Mouse (Mus musculus) megakaryocyte, embryonic 14.5 days (primary cell): ENCODE data around the gene Wdtc1.

Source experiments
- FLI1 ChIP-seq: IDR thresholded peaks from 2 replicates; pipeline ENCODE4 v1.6.1; 2012; ENCODE audit warnings: low read length, inconsistent platforms, mixed read lengths
- GATA1 ChIP-seq: IDR thresholded peaks from 3 replicates; pipeline ENCODE4 v1.6.1; 2012; ENCODE audit warnings: mixed read lengths, low read length, inconsistent platforms, borderline replicate concordance

DNA sequence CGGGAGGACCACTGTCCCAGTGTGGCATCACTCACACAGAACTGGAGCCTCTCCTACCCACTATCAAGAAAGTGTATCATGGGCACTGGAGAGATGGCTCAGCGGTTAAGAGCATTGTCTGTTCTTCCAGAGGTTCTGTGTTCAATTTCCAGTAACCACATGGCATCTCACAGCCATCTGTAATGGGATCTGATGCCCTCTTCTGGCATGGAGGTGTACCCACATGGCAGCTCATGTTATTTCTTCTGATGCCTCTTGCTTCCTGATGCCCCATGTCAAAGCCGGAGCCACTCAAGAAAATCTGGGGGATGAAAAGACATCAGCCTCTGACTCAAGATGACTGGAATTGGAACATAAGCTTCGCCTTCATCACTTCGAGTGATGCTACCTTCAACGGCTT is 7.6 kb downstream of the Wdtc1 start:
- no peak for TF ChIP-seq GATA1
- TF ChIP-seq FLI1: no peak
